Mouse (Mus musculus) thymus, adult 2 months (tissue): ENCODE results near the gene Dcaf4.

Source experiments
- CTCF ChIP-seq: fragments of 200-500 bp; IDR thresholded peaks from 2 replicates; pipeline ENCODE4 v1.5.1; 2012; ENCODE audit warnings: mild to moderate bottlenecking, control low read depth, low read length, moderate library complexity, borderline replicate concordance; ENCODE audit not compliant: control insufficient read depth, poor library complexity, insufficient read depth; ENCODE audit errors: extremely low read depth
- POLR2A ChIP-seq: fragments of 200-500 bp; IDR thresholded peaks from 2 replicates; pipeline ENCODE4 v1.6.1; 2012; ENCODE audit warnings: mild to moderate bottlenecking, low read length, control low read depth, moderate library complexity; ENCODE audit not compliant: control insufficient read depth, poor library complexity, insufficient read depth; ENCODE audit errors: extremely low read depth

- TF ChIP-seq CTCF (no peak), POLR2A (no peak)
Observed at GRCm38 (mm10) chr12:83473987-83474600, 46.2 kb upstream of the Dcaf4 start.
